Mouse (Mus musculus): ENCODE results near the gene Ttll11.

Ttll11 gene

DNA sequence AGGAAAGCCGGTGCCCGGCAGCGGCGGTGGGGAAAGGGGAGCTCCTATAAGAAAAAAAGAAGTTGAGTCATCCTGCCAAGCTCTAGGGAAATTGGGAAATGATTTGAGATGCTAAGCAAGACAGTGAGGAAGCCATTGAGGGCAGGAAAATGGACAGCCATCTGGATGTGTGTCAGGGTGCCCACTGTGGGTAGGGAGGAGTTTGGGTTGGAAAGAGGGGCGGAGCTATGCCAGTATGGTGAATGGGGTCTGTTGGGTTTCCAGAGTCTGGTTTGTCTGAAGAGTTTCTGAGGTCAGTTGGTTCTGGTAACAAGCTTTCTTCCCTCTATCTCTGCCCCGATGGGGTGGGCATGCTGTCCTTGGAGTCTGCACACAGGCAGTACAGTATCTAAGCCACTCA, 256.4 kb downstream of the Ttll11 start:
- no peak for DNase-seq (ENCODE audit: low read depth)

DNA sequence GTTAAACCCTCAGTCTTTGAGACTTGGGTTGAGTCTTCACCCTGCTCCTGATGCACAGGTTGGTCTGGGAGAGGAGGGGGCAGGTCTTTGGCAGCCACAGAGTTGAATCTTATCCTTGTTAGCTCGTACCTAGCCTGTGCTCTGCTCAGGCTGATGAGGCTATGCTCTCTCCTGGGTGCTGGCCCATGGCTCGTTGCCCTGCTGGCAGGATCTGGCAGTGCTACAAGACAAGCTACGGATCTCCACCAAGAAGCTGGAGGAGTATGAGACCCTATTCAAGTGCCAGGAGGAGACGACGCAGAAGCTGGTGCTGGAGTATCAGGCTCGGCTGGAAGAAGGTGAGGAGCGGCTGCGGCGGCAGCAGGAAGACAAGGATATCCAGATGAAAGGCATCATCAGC, 256.9 kb downstream of the Ttll11 start:
- DNase-seq (ENCODE audit: low read depth), result no peak

DNA sequence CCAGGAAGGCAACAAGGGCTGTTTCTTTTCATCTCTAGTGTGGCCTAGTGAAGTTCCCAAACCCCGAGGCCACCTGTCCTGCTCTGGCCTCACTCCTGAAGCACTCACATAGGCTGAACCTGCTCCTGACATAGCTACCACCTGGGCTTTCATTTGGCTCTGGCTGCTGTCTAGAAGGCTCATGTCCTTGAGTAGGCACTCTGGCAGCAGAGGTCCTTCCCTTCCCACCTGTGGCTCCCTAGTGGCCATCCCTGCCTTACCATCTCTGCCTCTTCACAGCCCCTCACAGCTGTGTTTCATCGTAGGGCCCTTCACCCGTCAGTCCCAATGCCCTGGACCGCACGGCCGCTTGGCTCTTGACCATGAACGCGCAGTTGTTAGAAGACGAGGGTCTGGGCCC, 258.8 kb downstream of the Ttll11 start:
- no peak for DNase-seq (ENCODE audit: low read depth)

DNA sequence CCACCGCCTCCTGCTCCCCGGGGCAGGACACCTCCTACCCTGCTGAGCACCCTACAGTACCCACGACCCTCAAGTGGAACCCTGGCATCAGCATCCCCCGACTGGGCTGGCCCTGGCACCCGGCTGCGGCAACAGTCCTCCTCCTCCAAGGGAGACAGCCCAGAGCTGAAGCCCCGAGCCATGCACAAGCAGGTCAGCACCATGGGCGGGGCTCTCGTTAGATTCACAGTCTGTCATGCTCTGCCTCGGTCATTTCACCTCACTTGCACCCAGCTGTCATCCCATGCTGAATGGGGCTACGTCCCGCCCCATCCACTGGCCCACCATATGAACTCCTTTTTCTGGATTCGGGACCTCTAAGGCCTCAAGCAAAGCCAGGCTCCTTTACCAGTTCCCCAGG, 259.2 kb downstream of the Ttll11 start:
- DNase-seq (ENCODE audit: low read depth), result no peak

DNA sequence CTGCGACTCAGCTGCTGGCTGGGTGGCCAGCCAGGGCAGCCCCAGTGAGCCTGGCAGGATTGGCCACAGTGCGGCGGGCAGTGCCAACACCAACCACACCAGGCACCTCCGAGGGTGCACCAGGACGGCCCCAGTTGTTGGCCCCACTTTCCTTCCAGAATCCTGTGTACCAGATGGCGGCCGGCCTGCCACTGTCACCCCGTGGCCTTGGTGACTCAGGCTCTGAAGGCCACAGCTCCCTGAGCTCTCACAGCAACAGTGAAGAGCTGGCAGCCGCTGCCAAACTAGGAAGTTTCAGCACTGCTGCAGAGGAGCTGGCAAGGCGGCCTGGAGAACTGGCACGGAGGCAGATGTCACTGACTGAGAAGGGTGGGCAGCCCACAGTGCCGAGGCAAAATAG, 259.6 kb downstream of the Ttll11 start:
- DNase-seq (ENCODE audit: low read depth), result no peak

DNA sequence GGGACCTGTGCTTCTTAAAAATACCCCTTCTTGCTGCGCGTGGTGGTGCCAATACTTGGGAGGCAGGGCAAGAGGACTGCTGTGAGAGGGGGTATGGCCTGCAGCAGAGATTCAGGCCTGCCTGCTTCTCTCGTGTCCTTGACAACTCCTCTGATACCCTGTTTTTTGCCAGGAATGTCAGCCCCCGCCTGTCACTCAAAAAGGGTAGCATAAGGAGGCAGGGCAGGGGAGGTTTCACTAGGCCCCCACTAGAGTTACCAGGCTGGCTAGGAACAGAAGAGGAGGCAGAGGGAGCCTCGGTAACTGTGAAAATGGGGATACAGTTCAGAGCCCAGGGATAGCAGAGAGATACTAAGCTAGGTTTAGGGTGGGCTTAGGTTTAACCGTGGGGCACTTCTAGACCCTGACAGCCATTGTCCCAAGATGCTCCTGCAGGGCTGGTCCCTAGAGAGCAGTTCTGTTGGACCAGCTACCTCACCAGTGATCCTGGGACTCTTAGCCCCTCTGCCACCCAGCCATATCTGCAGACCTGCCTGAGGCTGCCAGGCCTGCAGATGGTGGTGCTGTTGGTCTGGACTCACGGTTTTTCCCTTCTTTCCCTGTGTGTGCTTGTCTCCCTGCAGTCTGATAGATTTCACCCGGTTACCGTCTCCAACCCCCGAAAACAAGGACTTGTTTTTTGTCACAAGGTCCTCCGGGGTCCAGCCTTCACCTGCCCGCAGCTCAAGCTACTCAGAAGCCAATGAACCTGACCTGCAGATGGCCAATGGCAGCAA, 260.3 kb downstream of the Ttll11 start:
- DNase-seq (ENCODE audit: low read depth), result no peak

DNA sequence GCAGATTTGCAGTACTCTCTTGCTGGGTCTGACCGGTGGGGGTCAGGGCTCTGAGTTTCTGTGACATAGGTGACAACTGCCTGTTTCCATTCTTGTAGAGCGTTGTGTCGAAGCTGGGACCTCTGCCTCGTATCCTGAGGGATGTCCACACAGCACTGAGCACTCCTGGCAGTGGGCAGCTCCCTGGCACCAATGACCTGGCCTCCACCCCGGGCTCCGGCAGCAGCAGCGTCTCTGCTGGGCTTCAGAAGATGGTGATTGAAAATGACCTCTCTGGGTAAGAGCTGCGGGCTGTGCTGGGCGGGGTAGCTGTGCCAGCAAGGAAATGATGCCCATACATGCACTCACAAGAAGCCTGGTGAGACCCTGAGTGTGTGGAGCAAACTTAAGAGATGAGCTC, 261.1 kb downstream of the Ttll11 start:
- no peak for DNase-seq (ENCODE audit: low read depth)

DNA sequence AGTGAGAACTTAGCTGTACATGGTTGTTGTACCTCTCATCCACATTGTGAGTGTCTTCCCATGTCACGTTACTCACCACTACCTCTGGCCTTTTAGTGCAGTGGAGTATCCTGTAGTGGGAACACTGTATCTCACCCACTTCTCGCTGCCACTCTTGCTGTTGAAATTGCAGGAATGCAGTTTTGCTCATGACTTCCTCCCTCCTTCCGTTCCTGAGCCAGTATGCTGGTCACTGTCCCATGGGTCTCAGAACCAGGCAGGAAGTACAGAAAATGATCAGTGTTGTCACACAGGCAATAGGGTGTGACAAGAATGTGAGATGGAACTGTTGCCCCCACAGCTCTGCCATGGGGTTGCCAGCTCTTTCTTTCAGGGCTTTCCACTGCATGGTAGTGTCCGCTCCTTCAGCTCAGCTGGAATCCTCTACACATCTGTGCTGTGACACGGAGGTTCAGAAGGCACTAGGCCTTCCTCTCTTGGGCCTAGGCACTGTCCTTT, 261.7 kb downstream of the Ttll11 start:
- DNase-seq (ENCODE audit: low read depth), result no peak

DNA sequence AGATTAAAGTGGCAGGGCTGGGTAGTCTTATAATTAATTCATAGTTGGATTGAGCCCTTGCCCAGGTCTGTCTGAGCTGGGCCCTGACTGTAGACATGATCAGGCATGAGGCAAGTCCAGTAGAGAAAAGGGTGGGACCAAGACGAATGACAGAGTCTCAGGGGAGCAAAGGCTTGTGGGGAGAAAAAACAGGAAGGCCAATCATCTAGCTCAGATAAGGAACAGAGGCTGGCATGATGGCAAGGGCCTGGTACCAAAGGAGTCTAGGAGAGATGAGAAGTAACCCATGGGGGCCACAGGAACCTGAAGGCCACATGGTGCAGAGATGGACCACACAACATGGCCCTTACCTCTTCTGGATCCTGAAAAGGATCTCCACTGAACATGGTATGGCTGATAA, 263.5 kb downstream of the Ttll11 start:
- DNase-seq (ENCODE audit: low read depth), result no peak

DNA sequence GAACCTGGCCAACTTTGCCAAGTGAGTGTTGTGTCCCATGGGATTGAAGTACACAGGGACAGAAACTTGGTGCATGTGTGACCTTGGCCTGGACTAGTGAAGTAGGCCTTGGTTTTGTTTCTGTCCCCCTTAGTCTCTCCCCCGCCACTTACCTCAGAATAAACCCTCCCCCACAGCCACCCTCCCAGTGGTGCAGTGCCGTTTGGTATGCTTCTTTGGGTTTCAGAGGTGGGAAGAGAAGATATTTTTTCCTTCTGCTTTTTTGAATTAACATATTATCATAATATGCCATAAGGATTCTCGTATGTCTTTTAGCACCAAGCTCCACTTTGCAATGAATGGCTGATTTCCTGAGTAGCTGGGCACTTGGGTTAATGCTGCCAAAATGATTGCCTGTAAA, 264.2 kb downstream of the Ttll11 start:
- DNase-seq (ENCODE audit: low read depth), result no peak

DNA sequence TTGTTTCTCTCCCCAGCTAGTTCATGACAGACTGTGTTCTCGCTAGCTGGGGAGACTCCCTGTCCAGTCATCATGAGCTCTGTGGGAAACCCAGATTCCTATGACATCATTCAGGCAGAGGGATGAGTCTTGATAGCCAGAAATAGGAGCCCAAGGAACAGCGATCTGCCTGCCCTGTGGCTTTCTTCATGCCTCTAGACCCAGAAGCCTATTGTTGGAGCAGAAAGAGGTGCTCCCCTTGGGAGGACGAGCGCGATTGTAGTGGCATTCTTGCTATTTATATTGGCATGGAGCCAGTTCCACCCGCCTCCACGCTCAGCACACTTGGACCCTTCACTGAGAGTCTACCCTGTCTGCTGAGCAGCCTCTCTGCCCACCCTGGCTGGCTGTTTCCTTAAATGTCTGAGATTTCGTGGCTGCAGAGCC, 265.0 kb downstream of the Ttll11 start:
- peak; percentile 83 for DNase-seq (ENCODE audit: low read depth)

DNA sequence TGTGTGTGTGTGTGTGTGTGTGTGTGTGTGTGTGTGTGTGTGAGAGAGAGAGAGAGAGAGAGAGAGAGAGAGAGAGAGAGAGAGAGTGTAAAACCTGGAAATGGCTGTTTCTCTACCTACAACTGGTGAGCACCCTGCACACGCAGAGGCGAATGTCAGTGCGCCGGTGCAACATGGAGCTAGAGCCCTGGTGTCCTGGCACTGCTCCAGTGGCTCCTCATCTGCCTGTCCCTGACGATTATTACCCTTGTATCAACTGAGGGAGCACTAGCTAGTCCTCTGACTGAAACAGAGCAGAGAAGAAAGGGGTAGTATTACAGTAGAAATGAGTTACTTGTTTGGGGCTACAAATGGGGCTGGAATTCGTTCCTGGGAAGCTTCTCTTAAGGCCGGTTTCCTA, 266.3 kb downstream of the Ttll11 start:
- DNase-seq (ENCODE audit: low read depth), result no peak

DNA sequence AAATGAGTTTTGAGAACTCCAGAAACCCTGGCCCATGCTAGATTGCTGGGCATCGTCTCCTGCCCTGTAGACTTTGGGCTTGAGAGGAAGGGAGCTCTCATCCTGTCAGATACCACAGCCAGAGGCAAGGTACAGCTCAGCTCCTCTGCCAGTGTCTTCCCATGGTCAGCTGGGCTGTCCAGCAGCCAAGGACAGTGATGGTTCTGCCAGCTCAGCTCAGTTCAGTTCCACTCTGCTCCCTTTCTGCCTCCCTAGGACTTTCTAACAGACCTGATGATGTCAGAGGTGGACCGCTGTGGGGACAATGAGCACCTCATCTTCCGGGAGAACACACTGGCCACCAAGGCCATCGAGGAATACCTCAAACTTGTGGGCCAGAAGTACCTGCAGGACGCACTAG, 267.1 kb downstream of the Ttll11 start:
- no peak for DNase-seq (ENCODE audit: low read depth)

DNA sequence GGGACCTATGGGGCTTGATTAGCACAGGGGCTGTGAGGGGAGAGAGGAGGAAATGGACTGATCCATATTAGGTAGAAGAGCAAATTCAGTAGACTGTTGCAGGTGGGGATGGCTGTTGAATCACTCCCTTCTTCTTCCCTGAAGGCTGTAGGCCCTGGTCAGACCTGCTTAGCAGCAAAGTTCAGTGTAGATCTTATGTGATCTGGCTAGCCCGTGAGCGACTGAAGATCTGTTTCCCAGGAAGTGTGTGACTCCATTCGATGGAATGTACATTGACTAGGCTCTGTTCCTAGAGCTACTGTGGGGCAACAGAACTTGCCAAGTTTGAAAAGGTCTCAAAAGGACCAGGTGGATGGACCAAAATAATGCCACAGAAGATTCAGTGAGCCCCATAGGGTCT, 276.5 kb downstream of the Ttll11 start:
- peak; percentile 46 for DNase-seq (ENCODE audit: low read depth)

DNA sequence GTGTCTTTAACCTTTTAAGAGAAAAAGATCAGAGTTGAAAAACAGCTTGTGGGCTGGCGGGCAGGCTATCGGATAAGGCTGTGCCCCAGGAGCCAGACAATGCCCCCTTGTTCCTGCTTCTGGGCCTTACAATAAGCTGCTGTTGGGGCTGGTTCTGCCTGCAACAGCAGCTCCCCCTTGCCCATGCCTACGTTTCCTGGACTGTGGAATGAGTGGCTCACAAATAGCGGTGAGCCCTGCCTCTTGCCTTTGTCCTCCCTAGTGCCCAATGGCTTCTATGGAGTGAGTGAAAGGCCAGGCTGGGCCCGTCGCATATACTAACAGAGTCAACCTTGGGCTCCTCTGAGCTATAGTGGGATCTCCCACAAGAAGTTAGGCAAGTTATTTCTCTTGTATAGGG, 277.1 kb downstream of the Ttll11 start:
- DNase-seq (ENCODE audit: low read depth), result no peak

DNA sequence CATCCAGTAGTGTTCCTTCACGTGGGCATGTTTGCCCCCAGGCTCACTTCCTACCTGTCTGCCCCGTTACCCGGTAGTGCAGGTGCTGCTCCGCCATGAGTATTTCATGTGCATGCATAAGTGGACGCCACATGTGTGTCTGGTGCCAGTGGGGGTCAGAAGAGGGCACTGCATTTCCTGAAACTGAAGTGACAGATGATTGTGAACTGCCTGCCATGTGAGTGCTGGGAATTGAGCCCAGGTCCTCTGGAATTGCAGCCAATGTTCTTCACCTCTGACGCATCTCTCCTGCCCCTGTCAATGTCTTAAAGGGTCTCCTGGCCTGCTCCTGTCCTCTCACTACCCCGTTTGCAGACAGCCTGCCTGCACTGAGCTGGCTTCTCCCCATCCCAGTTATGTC, 277.7 kb downstream of the Ttll11 start:
- DNase-seq (ENCODE audit: low read depth), result no peak

All from NIH3T3 (cell line).